Mouse (Mus musculus) CH12.LX (cell line): Measurements from ENCODE around the gene Pbx1. TPM values are rescaled to one million over a fixed set of nuclear protein-coding genes. Genes with fewer than 3 reads are reported as not detected.

ENCODE experiments used
- DNase-seq: peaks from one replicate; pipeline ENCODE4 v3.0.0-alpha.2; 2013; ENCODE audit errors: extremely low read depth
- H3K27ac ChIP-seq: 2 replicates; pipeline ENCODE4 v1.5.1; 2012; ENCODE audit warnings: low read depth, mild to moderate bottlenecking, control low read depth, moderate library complexity; ENCODE audit not compliant: insufficient read depth
- H3K27me3 ChIP-seq: replicated peaks from 2 replicates; pipeline ENCODE3; 2012; ENCODE audit warnings: inconsistent platforms
- H3K36me3 ChIP-seq, 2 experiments: replicated peaks in 1 of 2; 2 replicates each; pipeline versions ENCODE3 to v1.6.1; 2012; ENCODE audit warnings: inconsistent platforms in 1 of 2, low read length in 1 of 2, mild to moderate bottlenecking in 1 of 2, mixed read lengths in 1 of 2, moderate library complexity in 1 of 2; ENCODE audit not compliant: control insufficient read depth in 1 of 2, insufficient read depth in 1 of 2
- H3K4me1 ChIP-seq, 2 experiments: 2 replicates each; pipeline ENCODE4 v1.6.1; 2012; ENCODE audit warnings: inconsistent platforms in 1 of 2, moderate library complexity in 1 of 2; ENCODE audit not compliant: insufficient read depth in 2 of 2, control insufficient read depth in 1 of 2
- H3K4me2 ChIP-seq: 2 replicates; pipeline ENCODE4 v1.6.1; 2012; ENCODE audit warnings: low read depth, mild to moderate bottlenecking, control low read depth; ENCODE audit not compliant: poor library complexity, insufficient read depth, severe bottlenecking
- H3K4me3 ChIP-seq, 3 experiments: fragments of 150-350 bp in 1 of 3; sonication (generic) in 1 of 3; replicated peaks in 1 of 3; 2 replicates each; pipeline versions ENCODE3 to v1.5.1; 2011 to 2012; ENCODE audit warnings: low read depth in 2 of 3, low read length in 2 of 3, mild to moderate bottlenecking in 2 of 3, moderate library complexity in 2 of 3, control low read depth in 1 of 3, improper control_type of control experiment in 1 of 3, inconsistent platforms in 1 of 3, mixed read lengths in 1 of 3; ENCODE audit not compliant: poor library complexity in 1 of 3
- H3K79me2 ChIP-seq: replicated peaks from 2 replicates; pipeline ENCODE4 v1.6.1; 2012; ENCODE audit warnings: mild to moderate bottlenecking, moderate library complexity; ENCODE audit not compliant: control insufficient read depth, poor library complexity, insufficient read depth, severe bottlenecking; ENCODE audit errors: extremely low read depth
- H3K9ac ChIP-seq: 2 replicates; pipeline ENCODE4 v1.6.1; 2012; ENCODE audit warnings: low read depth, mild to moderate bottlenecking, control low read depth, moderate library complexity; ENCODE audit not compliant: insufficient read depth
- H3K9me3 ChIP-seq: replicated peaks from 2 replicates; pipeline ENCODE3; 2012; ENCODE audit warnings: low read length, inconsistent platforms, mixed read lengths
- CHD2 ChIP-seq: IDR thresholded peaks from 2 replicates; pipeline ENCODE4 v1.6.1; 2011; ENCODE audit warnings: low read length, improper control_type of control experiment
- E2F4 ChIP-seq: IDR thresholded peaks from 2 replicates; pipeline ENCODE4 v1.6.1; 2011; ENCODE audit warnings: low read depth, low read length, improper control_type of control experiment; ENCODE audit not compliant: insufficient replicate concordance
- ELF1 ChIP-seq: IDR thresholded peaks from 2 replicates; pipeline ENCODE4 v1.6.1; 2014; ENCODE audit warnings: low read depth, mild to moderate bottlenecking, inconsistent platforms, low read length, improper control_type of control experiment
- GABPA ChIP-seq: IDR thresholded peaks from 2 replicates; pipeline ENCODE4 v1.6.1; 2012; ENCODE audit warnings: low read depth, low read length, improper control_type of control experiment, inconsistent platforms; ENCODE audit not compliant: insufficient replicate concordance
- IRF4 ChIP-seq: IDR thresholded peaks from 2 replicates; pipeline ENCODE4 v1.6.1; 2014; ENCODE audit warnings: low read depth, mild to moderate bottlenecking, inconsistent platforms, low read length, improper control_type of control experiment
- MYC ChIP-seq: IDR thresholded peaks from 2 replicates; pipeline ENCODE4 v1.6.1; 2011; ENCODE audit warnings: low read depth, mild to moderate bottlenecking, improper control_type of control experiment, low read length
- RAD21 ChIP-seq: IDR thresholded peaks from 2 replicates; pipeline ENCODE4 v1.6.1; 2011; ENCODE audit warnings: low read depth, mild to moderate bottlenecking, low read length, improper control_type of control experiment, moderate library complexity
- UBTF ChIP-seq: IDR thresholded peaks from 2 replicates; pipeline ENCODE4 v1.6.1; 2012; ENCODE audit warnings: low read depth, mild to moderate bottlenecking, inconsistent platforms, low read length, improper control_type of control experiment, moderate library complexity
- ZKSCAN1 ChIP-seq: IDR thresholded peaks from 2 replicates; pipeline ENCODE4 v1.6.1; 2012; ENCODE audit warnings: low read depth, inconsistent platforms, low read length, improper control_type of control experiment, borderline replicate concordance
- dilution Hi-C: fragments of 300-500 bp; cut with MboI; formaldehyde crosslinking; loops from 2 replicates; pipeline ENCODE4 v1.14.3; 2020; ENCODE audit warnings: low sequenced_read_pairs; ENCODE audit not compliant: extremely low pct_unique_long_range_greater_than_20kb, extremely low pct_ligation_motif_present
- in situ Hi-C: fragments of 300-500 bp; cut with MboI; formaldehyde crosslinking; loops from 3 replicates; pipeline ENCODE4 v1.14.3; 2019; ENCODE audit warnings: low sequenced_read_pairs, low pct_ligation_motif_present, low pct_unique_long_range_greater_than_20kb, mixed read lengths
- polyA plus RNA-seq: library from polyadenylated mRNA; unstranded; fragments of >175 nt; gene quantifications from 2 replicates; pipeline ENCODE4 v1.2.1, GENCODE M21; 2012; ENCODE audit warnings: low read depth; ENCODE audit not compliant: insufficient read length
- total RNA-seq, 2 experiments: library from RNA; depleted of rRNA; stranded (reverse); fragments of 300-350 nt in 1 of 2; fragments of >200 nt in 1 of 2; gene quantifications; 2 replicates each; pipeline ENCODE4 v1.2.3; 2012 to 2014

The Pbx1 gene
- total and polyA plus RNA-seq, 3 experiments: not detected

DNA sequence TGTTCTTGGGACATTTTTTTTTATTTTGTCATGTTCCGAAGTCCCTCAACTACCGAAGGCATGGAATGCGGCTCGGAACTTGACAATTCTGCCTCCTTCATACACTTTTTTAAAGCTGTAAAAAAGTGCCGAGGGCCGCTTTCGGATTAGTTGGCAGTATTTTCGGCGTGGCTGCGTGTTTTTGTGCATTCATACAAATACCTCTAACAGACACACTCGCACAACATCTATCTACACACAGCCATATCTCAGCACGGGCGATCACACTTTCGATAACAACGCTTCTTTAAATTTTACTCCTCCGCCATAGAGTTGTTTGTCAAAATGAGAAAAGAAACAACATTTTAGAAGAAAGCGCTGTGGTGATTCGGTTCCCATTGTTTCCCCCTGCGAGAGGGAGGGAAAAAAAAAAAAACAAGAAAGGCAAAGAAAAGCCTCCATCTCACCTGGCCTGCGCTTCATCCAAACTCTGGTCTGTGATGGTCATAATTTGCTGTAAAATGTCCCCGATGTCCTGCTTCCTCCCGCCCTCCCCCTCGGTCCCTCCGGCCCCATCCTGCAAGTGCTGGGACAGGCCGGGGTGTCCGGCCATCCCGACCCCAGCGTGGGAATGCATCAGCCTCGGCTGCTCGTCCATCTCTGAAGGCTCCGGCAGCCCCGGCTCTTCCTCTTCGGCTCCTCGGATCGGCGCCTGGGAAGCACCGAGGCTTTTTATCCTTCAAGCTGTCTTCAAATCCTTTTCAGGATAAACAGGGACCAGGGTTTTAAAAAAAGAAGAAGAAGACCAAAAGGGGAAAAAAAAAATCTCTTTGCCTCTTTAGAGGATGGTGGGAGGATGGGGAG lies 981 bp downstream of the Pbx1 start:
- Histone ChIP-seq H3K79me2 (no peaks in the 10 kb centered on the region), H3K4me1 (no peaks in the 10 kb centered on the region), H3K4me2 (no peak overlapping the region), H3K9me3 (peaks cover 46% of the 10 kb centered on the region), H3K27ac (no peak overlapping the region), H3K4me3 (no peak overlapping the region), H3K36me3 (no peaks in the 10 kb centered on the region), H3K27me3 (no peaks in the 10 kb centered on the region), H3K9ac (no peak overlapping the region)
- no peak for TF ChIP-seq RAD21
- in situ Hi-C loops (no loop called here), dilution Hi-C loops (no loop called here)
- no peak for DNase-seq

DNA sequence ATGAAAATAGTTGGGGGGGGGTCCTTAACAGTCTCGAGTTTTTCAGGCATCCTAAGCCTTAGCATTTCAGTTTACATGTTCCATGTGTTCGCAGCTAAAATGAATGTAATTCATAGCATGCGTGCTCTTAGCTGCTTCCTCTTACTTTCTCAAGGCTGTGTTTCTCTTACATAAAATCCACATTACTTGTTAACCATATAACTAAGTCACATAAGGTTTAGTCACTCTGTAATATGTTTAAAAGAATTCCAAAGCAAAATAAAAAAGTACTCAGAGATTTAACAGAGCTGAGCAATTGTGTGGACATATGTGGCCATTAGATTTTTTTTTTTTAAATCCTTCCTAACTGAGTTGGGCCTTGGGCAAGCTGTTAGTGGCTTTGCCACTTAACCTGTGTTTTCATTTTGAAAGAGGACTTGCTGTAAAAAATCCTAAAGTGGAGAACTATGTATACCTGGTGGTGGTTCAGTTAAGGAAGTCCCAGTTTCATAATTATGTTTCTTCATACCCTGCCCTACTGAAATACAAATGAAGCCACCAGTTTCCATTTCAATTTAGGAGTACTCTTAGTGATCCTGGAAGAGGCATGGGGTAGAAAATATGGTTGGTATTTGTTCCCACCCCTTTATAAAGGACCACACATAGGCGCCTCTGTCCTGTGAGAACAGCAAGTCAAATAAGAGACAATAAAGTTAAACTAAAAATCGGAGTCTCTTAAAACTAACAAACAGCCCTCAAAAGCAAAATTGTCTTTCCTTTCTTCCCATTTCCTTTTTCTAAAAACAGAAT lies 2.0 kb downstream of the Pbx1 start:
- Histone ChIP-seq H3K9me3 (peaks cover 44% of the 10 kb centered on the region), H3K36me3 (no peaks in the 10 kb centered on the region), H3K4me3 (no peak overlapping the region), H3K27ac (no peak overlapping the region), H3K4me1 (no peaks in the 10 kb centered on the region), H3K79me2 (no peaks in the 10 kb centered on the region), H3K9ac (no peak overlapping the region), H3K27me3 (no peaks in the 10 kb centered on the region), H3K4me2 (no peak overlapping the region)
- DNase-seq: no peak
- no peak for TF ChIP-seq MYC
- dilution Hi-C loops: no loop called here
- in situ Hi-C loops: no loop called here

DNA sequence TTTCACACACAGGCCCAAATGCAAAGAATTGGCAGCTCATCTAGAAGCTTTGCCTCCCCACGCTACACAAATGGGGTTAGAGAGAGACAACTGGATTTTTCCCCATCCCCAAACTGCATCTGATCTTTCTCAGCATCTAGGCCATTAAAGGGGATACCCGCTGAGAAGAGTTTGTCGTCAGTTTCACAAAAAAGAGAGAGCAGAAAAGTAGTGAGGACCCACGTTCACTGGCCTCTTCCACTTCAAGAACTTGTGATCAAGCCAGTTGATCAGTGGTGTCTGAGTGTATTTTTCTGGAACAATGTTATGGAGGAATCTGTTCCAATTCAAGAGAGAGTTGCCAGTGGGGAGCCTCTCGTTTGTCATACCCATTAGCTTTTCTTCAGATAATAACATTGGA lies 2.7 kb downstream of the Pbx1 start:
- H3K9me3 ChIP-seq: peaks cover 40% of the 10 kb centered on the region
- H3K4me3 ChIP-seq: no peak overlapping the region
- H3K27ac ChIP-seq: no peak overlapping the region
- H3K4me2 ChIP-seq: no peak overlapping the region
- DNase-seq: no peak
- no peak for TF ChIP-seq ELF1
- no peaks in the 10 kb centered on the region for H3K27me3 ChIP-seq
- H3K9ac ChIP-seq: no peak overlapping the region
- dilution Hi-C loops: no loop called here
- H3K36me3 ChIP-seq: no peaks in the 10 kb centered on the region
- H3K4me1 ChIP-seq: no peaks in the 10 kb centered on the region
- in situ Hi-C loops: no loop called here
- no peaks in the 10 kb centered on the region for H3K79me2 ChIP-seq

DNA sequence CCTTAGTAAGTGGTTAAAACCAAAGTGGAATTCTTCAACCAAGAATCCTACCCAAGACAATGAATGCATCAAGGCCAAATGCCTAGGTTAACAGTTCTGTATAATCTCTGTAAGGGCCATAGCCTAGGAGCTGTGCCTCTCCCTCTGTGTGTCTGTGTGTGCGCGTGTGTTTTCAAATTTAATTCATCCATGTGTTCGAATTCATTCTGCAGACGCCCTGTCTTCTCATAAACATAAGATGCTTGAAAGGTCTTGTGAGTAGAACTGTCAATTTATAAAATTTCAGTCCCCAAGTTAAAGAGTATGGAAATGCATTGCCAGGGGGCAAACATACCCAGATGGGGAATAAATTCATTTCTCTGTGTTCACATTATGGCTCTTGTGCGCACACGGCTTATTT lies 3.8 kb downstream of the Pbx1 start:
- H3K9me3 ChIP-seq: peaks cover 37% of the 10 kb centered on the region

More for the DNA sequence above, 3.8 kb downstream of the Pbx1 start:
- no peaks in the 10 kb centered on the region for H3K79me2 ChIP-seq
- H3K27ac ChIP-seq: no peak overlapping the region
- in situ Hi-C loops (no loop called here), dilution Hi-C loops (no loop called here)
- no peaks in the 10 kb centered on the region for H3K4me1 ChIP-seq
- no peak overlapping the region for H3K4me3 ChIP-seq
- H3K36me3 ChIP-seq: no peaks in the 10 kb centered on the region
- no peak overlapping the region for H3K4me2 ChIP-seq
- TF ChIP-seq UBTF (no peak), E2F4 (no peak), GABPA (no peak), CHD2 (no peak), MYC (no peak), ZKSCAN1 (no peak), IRF4 (no peak)
- DNase-seq: no peak
- no peaks in the 10 kb centered on the region for H3K27me3 ChIP-seq
- no peak overlapping the region for H3K9ac ChIP-seq
